Mouse (Mus musculus) lung, embryonic 14.5 days (tissue): ENCODE data around the gene Vdac2. TPM values are rescaled to one million over a fixed set of nuclear protein-coding genes. Genes with fewer than 3 reads are reported as not detected.

Experiments
- ATAC-seq: fragments of 200-750 bp; cut with Nextera tagmentation; 2 replicates; pipeline ENCODE4 v1.8.0; 2017; ENCODE audit warnings: mild to moderate bottlenecking, moderate TSS enrichment, moderate library complexity; ENCODE audit not compliant: insufficient read depth
- DNase-seq: peaks from one replicate; pipeline ENCODE4 v3.0.0-alpha.2; 2015
- H3K27ac ChIP-seq: fragments of 300-500 bp; sonication (generic); 2 replicates; pipeline ENCODE4 v1.5.1; 2014; ENCODE audit warnings: low read depth, mild to moderate bottlenecking, moderate library complexity
- H3K27me3 ChIP-seq: fragments of 300-500 bp; sonication (generic); 2 replicates; pipeline ENCODE4 v1.6.1; 2014; ENCODE audit warnings: low read length, control low read depth; ENCODE audit not compliant: insufficient read depth
- H3K36me3 ChIP-seq: fragments of 300-500 bp; sonication (generic); 2 replicates; pipeline ENCODE4 v1.6.1; 2014; ENCODE audit warnings: control low read depth; ENCODE audit not compliant: insufficient read depth
- H3K4me1 ChIP-seq: fragments of 300-500 bp; sonication (generic); 2 replicates; pipeline ENCODE4 v1.6.1; 2014; ENCODE audit warnings: antibody characterized with exemption, control low read depth; ENCODE audit not compliant: insufficient read depth
- H3K4me2 ChIP-seq: fragments of 300-500 bp; sonication (generic); 2 replicates; pipeline ENCODE4 v1.6.1; 2014; ENCODE audit warnings: mild to moderate bottlenecking
- H3K4me3 ChIP-seq: fragments of 300-500 bp; sonication (generic); 2 replicates; pipeline ENCODE4 v1.5.1; 2014; ENCODE audit warnings: low read depth, low read length
- H3K9ac ChIP-seq: fragments of 300-500 bp; sonication (generic); 2 replicates; pipeline ENCODE4 v1.6.1; 2014
- H3K9me3 ChIP-seq: fragments of 300-500 bp; sonication (generic); 2 replicates; pipeline ENCODE4 v1.6.1; 2016; ENCODE audit warnings: low read depth, low read length, control low read depth
- CTCF ChIP-seq: IDR thresholded peaks from 2 replicates; pipeline ENCODE4 v1.5.1; 2016; ENCODE audit warnings: antibody characterized with exemption, low read depth
- WGBS: fragments of 180-500 bp; shearing (Covaris S2); extraction: QIAGEN DNeasy Blood & Tissue Kit; methylation state at CpG from one replicate; pipeline ENCODE4 v1.1.7; 2014; 5-methylcytosine and 5-hydroxymethylcytosine counted together
- polyA plus RNA-seq: library from polyadenylated mRNA; unstranded; fragments of >200 nt; fragmentation: Nextera tagmentation; extraction: Ambion mirVana; gene quantifications from 2 replicates; pipeline ENCODE4 v1.2.1, GENCODE M21; 2014

Vdac2 gene
- polyA plus RNA-seq, 1 experiment from 2014 or later, result 274 TPM

DNA sequence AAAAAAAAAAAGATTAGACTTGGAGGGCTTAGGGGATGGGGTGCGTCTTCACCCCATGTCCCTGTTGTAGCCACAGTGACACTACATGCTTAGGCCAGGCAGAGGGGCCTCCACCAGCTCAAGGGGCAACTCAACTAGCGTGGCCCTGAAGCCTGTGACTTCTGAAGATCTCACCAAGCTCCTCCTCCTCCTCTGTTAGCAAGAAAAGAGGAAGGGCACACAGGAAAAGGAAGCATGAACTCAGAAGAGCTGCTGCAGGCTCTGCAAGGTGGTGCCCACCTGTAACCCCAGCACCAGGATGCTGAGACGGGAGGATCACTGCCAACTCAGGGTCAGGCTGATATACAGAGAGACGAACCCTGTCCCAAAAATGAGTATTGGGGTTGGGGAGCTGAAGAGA is 13.7 kb upstream of the Vdac2 start:
- no peak for ATAC-seq
- WGBS, result 83% methylated on average over 4 of the region's 4 CpGs

DNA sequence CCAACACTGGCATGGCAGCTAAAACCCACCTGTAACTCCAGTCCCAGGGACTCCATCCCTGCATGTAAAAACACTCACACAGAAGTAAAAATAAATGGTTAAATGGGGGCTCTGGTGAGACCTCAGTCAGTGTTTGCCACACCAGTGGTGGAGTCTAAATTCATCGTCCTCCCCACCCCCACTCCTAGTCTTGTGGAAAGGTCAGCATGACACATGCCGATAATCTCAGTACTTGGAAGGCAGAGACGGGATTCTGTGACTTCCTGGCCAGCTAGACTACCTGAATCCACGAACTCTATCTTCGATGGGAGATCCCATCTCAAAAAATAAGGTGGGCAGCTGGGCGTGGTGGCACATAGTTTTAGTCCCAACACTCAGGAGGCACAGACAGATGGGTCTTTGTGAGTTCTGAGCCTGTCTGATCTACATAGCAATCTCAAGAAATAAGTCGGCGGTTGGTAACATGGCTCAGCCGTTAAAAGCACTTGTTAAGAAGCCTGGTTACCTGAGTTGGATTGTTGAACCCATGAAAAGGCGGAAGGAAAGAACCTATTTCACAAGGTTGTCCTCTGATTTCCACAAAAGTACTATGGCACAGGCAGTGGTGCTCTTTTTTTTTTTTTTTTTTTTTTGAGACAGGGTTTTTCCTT is 13.2 kb upstream of the Vdac2 start:
- H3K9me3 ChIP-seq, result no peaks in the 10 kb centered on the region
- 80% methylated on average over 10 of the region's 10 CpGs for WGBS
- TF ChIP-seq CTCF, result no peak
- H3K4me1 ChIP-seq, result no peaks in the 10 kb centered on the region
- no peak overlapping the region for H3K4me3 ChIP-seq
- H3K27ac ChIP-seq, result no peak overlapping the region
- no peak overlapping the region for H3K9ac ChIP-seq
- ATAC-seq, result no peak
- no peaks in the 10 kb centered on the region for H3K36me3 ChIP-seq
- no peak overlapping the region for H3K4me2 ChIP-seq
- H3K27me3 ChIP-seq, result no peaks in the 10 kb centered on the region
- DNase-seq, result no peak

More for the DNA sequence above, 13.7 kb upstream of the Vdac2 start:
- Histone ChIP-seq H3K9ac (no peak overlapping the region), H3K27me3 (no peaks in the 10 kb centered on the region), H3K9me3 (no peaks in the 10 kb centered on the region), H3K36me3 (no peaks in the 10 kb centered on the region), H3K4me1 (no peaks in the 10 kb centered on the region), H3K4me3 (no peak overlapping the region), H3K27ac (no peak overlapping the region), H3K4me2 (no peak overlapping the region)
- TF ChIP-seq CTCF, result no peak
- DNase-seq, result no peak

DNA sequence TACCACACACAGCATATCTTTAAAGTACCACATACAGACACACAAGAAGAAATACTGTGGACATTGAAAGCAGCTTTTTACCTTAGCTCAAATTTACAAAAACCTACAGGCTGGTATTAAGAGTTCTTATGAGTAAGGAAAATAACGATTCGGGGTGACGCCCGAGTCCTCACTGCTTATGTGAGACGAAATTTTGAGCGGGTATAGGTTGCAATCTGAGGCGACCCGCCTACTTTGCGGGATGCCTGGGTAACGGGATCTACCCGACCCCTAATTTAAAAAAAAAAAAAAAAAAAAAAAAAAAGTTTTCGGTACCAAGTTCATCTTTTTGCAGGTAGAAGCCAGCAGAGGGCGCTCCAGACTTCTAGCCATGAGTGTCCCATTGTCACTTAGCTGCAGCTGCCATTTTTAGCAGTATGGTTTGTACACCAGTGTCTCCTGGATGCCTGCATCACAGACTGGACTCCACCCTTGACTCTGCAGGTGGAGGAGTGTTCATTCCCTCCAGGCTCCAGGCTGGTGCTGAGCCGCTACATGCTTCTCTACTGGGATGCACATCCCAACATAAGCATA is 12.4 kb upstream of the Vdac2 start:
- H3K9me3 ChIP-seq, result no peaks in the 10 kb centered on the region
- DNase-seq, result peak; percentile 87
- no peak overlapping the region for H3K27ac ChIP-seq
- H3K27me3 ChIP-seq, result no peaks in the 10 kb centered on the region
- H3K4me1 ChIP-seq, result no peaks in the 10 kb centered on the region
- H3K36me3 ChIP-seq, result no peaks in the 10 kb centered on the region
- H3K4me3 ChIP-seq, result no peak overlapping the region
- peak; percentile 74 for TF ChIP-seq CTCF
- 21% methylated on average over 14 of the region's 14 CpGs for WGBS
- no peak overlapping the region for H3K9ac ChIP-seq
- no peak for ATAC-seq
- 0 out of 2 replicates have a peak overlapping the region, but pooled peaks have one; percentile 7 for H3K4me2 ChIP-seq

DNA sequence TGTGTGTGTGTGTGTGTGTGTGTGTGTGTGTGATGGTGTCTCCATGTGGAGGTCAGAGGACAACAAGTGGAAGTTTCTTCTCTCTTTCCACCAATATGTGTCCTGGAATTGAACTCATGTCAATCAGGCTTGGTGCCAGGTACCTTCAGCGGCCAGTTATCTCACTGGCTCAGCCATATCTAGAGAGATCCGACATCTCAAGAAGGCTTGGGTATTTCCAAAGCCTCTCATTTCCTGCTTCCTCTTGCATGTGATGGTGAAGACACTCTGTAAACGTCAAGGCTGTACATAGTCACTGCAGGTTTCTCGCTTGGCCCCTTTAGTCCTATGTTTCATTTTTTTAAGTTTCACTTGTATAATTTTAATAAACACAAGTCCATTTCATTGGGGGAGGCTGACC is 11.8 kb upstream of the Vdac2 start:
- no peak overlapping the region for H3K4me2 ChIP-seq
- WGBS, result 59% methylated on average over 4 of the region's 4 CpGs
- H3K4me1 ChIP-seq, result no peaks in the 10 kb centered on the region
- DNase-seq (peak; percentile 12), ATAC-seq (no peak)
- H3K36me3 ChIP-seq, result no peaks in the 10 kb centered on the region
- no peak overlapping the region for H3K9ac ChIP-seq
- no peak for TF ChIP-seq CTCF
- no peaks in the 10 kb centered on the region for H3K9me3 ChIP-seq
- no peaks in the 10 kb centered on the region for H3K27me3 ChIP-seq
- H3K27ac ChIP-seq, result no peak overlapping the region
- H3K4me3 ChIP-seq, result no peak overlapping the region

DNA sequence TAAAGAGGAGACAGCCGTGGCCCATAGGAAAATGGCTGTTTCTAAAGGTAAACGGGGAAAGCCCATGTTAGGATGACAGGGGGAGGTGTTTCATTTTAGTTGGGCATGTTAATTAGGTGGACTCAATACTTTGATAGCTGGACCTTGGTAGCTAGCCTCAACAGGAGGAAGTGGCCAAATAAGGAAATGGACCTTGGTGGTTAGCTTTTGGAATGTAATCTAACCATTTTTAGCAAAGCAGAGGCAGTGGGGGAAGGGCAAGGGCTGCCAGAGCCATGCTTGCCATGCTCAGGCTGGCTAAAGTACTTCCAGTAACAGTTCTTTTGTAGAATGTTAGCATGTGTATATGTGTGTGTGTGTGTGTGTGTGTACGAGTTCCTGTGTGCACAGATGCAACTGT is 11.2 kb upstream of the Vdac2 start:
- no peak for ATAC-seq
- WGBS, result 60% methylated on average over 3 of the region's 3 CpGs

DNA sequence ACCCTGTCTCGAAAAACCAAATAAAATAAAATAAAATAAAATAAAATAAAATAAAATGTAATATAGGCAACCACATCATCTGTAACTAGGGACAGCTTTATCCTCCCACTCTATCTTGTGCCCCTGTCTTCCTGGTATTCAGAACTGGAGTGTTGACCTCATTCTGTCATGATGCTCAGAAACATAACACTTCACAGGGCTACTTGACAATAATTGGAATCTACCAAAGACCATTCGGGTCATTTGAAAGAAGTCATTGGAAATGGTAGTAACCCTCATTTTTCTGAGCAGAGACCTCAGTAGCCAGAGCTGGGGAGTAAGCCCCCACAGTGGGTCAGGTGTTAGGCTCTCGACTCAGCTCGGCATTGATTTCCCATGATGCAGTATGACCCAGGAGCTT is 10.4 kb upstream of the Vdac2 start:
- no peak overlapping the region for H3K4me2 ChIP-seq
- no peak for DNase-seq
- 89% methylated on average over 4 of the region's 4 CpGs for WGBS
- no peak for ATAC-seq
- no peaks in the 10 kb centered on the region for H3K9me3 ChIP-seq
- H3K4me3 ChIP-seq, result no peak overlapping the region
- H3K9ac ChIP-seq, result no peak overlapping the region
- H3K4me1 ChIP-seq, result no peaks in the 10 kb centered on the region
- H3K27ac ChIP-seq, result no peak overlapping the region
- TF ChIP-seq CTCF, result no peak
- no peaks in the 10 kb centered on the region for H3K27me3 ChIP-seq
- H3K36me3 ChIP-seq, result no peaks in the 10 kb centered on the region

More for the DNA sequence above, 11.2 kb upstream of the Vdac2 start:
- Histone ChIP-seq H3K4me3 (no peak overlapping the region), H3K9me3 (no peaks in the 10 kb centered on the region), H3K36me3 (no peaks in the 10 kb centered on the region), H3K4me1 (no peaks in the 10 kb centered on the region), H3K4me2 (no peak overlapping the region), H3K27me3 (no peaks in the 10 kb centered on the region), H3K9ac (no peak overlapping the region), H3K27ac (no peak overlapping the region)
- no peak for TF ChIP-seq CTCF
- peak; percentile 53 for DNase-seq

DNA sequence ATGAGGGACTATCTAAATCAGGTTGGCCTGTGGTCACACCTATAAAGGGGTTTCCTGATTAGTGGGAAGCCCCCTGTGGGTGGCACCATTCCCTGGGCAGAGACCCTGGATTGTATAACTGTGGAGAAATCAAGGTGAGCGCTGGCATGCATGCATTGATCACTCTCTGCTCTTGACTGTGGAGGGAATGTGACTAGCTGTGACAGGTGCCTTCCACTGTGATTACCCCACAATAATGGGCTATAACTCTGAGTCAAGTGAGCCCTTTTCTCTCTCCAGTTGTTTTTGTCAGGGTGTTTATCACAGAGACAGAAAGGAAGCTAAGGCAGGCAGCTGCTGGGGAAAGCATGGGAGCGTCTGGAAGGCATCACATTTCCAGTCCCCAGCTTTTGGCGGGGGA is 8.8 kb upstream of the Vdac2 start:
- H3K4me3 ChIP-seq, result no peak overlapping the region
- no peak overlapping the region for H3K4me2 ChIP-seq
- no peak overlapping the region for H3K9ac ChIP-seq
- WGBS, result 61% methylated on average over 3 of the region's 3 CpGs
- DNase-seq (no peak), ATAC-seq (no peak)
- no peaks in the 10 kb centered on the region for H3K4me1 ChIP-seq
- no peaks in the 10 kb centered on the region for H3K9me3 ChIP-seq
- no peak overlapping the region for H3K27ac ChIP-seq
- no peak for TF ChIP-seq CTCF
- H3K36me3 ChIP-seq, result no peaks in the 10 kb centered on the region
- H3K27me3 ChIP-seq, result no peaks in the 10 kb centered on the region
